Mouse (Mus musculus) monocyte, adult 5-6 weeks (primary cell): Measurements from ENCODE around the gene Cenpm. TPM values are rescaled to one million over a fixed set of nuclear protein-coding genes. Genes with fewer than 3 reads are reported as not detected.

Experiments used
- total RNA-seq: library from RNA; stranded (forward); fragments of 200-1000, 200-491, 200-594 nt; gene quantifications from 3 replicates; pipeline ENCODE4 v1.2.3, GENCODE M21; 2017

Cenpm gene
- total RNA-seq, 1 experiment from 2014 or later = not detected

Other genes starting within 250 kb of the Cenpm start
- 3.2 to 7.3 TPM (median 4.8 TPM) in 3 replicates for gene Desi1, start 210.9 kb downstream of the Cenpm start, total RNA-seq
- gene Snu13, start 197.2 kb downstream of the Cenpm start, total RNA-seq = 111 to 112 TPM (median 112 TPM) in 3 replicates
- gene 4930407I10Rik, start 185.6 kb downstream of the Cenpm start, total RNA-seq = not detected in 3 replicates
- gene Mei1, start 174.8 kb downstream of the Cenpm start, total RNA-seq = not detected in 3 replicates
- 28.6 to 54.3 TPM (median 43.2 TPM) in 3 replicates for gene Ccdc134, start 116.8 kb downstream of the Cenpm start, total RNA-seq
- 43.2 to 64.7 TPM (median 49.7 TPM) in 3 replicates for gene Srebf2, start 97.6 kb downstream of the Cenpm start, total RNA-seq
- gene Shisa8, start 31.9 kb downstream of the Cenpm start, total RNA-seq = not detected in 3 replicates
- gene Tnfrsf13c, start 20.4 kb downstream of the Cenpm start, total RNA-seq = 13.6 to 19.3 TPM (median 17.9 TPM) in 3 replicates
- gene 1500009C09Rik, start 7.6 kb upstream of the Cenpm start, total RNA-seq = not detected in 3 replicates
- gene Sept3, start 30.1 kb upstream of the Cenpm start, total RNA-seq = 0.48 TPM in 1 of 3 replicates, not detected in the others
- gene Wbp2nl, start 54.2 kb upstream of the Cenpm start, total RNA-seq = not detected in 3 replicates
- 155 to 216 TPM (median 169 TPM) in 3 replicates for gene Naga, start 94.2 kb upstream of the Cenpm start, total RNA-seq
- gene Pheta2, start 94.2 kb upstream of the Cenpm start, total RNA-seq = 6.1 to 11.4 TPM (median 7.8 TPM) in 3 replicates
- gene Smdt1, start 94.2 kb upstream of the Cenpm start, total RNA-seq = 57.5 to 129 TPM (median 113 TPM) in 3 replicates
- 139 to 263 TPM (median 256 TPM) in 3 replicates for gene Ndufa6, start 109.6 kb upstream of the Cenpm start, total RNA-seq
- gene Cyp2d22, start 135.5 kb upstream of the Cenpm start, total RNA-seq = 0.57 to 2.1 TPM in 2 of 3 replicates, not detected in the other
- not detected in 3 replicates for gene Cyp2d11, start 149.3 kb upstream of the Cenpm start, total RNA-seq
- gene Cyp2d10, start 162.4 kb upstream of the Cenpm start, total RNA-seq = not detected in 3 replicates
- gene Cyp2d9, start 188.7 kb upstream of the Cenpm start, total RNA-seq = not detected in 3 replicates